Mouse (Mus musculus): ENCODE results near the gene Rpl21. TPM values are rescaled to one million over a fixed set of nuclear protein-coding genes. Genes with fewer than 3 reads are reported as not detected.
A peak's percentile ranks its signal among the peaks of the same experiment; 100 is the strongest.

Gene Rpl21
- polyA plus RNA-seq, 1 experiment from 2014 or later: 348 TPM

DNA sequence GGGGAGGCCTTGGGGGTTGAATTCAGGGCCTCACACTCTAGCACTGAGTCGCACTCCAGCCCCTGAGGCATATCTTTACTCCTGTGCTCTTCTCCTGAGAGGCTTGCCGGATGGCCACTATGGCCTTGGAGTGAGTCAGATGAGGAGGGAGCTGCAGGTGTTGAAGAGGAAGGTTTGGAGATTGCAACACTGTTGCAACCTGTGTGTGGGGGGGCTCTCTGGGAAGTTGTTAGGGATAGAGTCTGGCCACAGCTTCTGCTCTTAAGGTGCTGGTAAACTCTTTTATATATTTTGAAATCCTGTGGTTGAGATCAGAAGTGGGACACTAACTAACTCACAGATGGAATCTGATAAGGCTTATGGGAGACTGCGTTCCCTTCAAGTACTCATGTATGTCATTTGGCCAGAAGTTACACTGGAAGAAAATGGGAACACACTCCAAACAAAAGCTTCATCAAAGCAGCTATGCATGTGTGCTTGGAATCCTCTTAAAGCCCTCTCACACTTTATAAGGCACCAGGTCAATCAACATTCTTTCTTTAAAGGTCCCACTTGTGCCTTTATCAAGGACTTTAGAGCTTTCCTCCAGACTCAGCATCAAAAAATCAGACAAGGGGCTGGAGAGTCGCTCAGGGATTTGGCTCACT lies 16.4 kb downstream of the Rpl21 start:
- Histone ChIP-seq H3K27me3 (replicated peaks) (peaks cover 7% of the 10 kb centered on the region; the same call in 1 of the 2 replicates), H3K4me3 (no peak overlapping the region), H3K27ac (replicated peaks) (no peak overlapping the region), H3K9ac (no peak overlapping the region), H3K36me3 (no peaks in the 10 kb centered on the region), H3K4me2 (no peak overlapping the region), H3K9me3 (no peaks in the 10 kb centered on the region), H3K4me1 (peaks cover 18% of the 10 kb centered on the region; the same call in 1 of the 2 replicates)
- WGBS: 83% methylated on average over 4 of the region's 4 CpGs
- no peak for ATAC-seq (ENCODE audit: extremely low read depth, insufficient number of reproducible peaks, low FRiP score, low TSS enrichment)

DNA sequence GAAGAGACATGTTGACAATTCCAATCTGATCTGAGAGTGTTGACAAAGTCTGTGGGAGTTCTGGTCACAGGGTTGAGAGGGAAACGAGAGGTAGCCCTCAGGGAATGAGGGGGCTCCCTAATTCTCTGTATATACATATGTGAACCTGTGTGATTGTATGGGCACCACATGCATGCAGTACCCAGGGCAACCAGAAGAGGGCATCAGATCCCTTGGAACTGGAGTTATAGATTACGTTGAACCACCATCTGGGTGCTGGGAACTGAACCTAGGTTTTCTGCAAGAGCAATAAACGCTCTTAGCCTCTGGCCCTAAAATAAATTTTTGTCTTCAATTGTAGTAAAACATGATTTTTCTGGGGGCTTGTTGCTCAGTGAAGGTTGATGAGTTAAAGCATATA lies 23.4 kb downstream of the Rpl21 start:
- H3K27me3 ChIP-seq (replicated peaks): no peaks in the 10 kb centered on the region
- H3K4me2 ChIP-seq: no peak overlapping the region
- H3K36me3 ChIP-seq: no peaks in the 10 kb centered on the region
- H3K27ac ChIP-seq (replicated peaks): no peak overlapping the region
- ATAC-seq (ENCODE audit: extremely low read depth, insufficient number of reproducible peaks, low FRiP score, low TSS enrichment): no peak
- 85% methylated on average over 3 of the region's 3 CpGs for WGBS
- H3K9me3 ChIP-seq: no peaks in the 10 kb centered on the region
- no peak overlapping the region for H3K9ac ChIP-seq
- H3K4me1 ChIP-seq: peaks cover 3% of the 10 kb centered on the region; the same call in 1 of the 2 replicates
- H3K4me3 ChIP-seq: no peak overlapping the region

DNA sequence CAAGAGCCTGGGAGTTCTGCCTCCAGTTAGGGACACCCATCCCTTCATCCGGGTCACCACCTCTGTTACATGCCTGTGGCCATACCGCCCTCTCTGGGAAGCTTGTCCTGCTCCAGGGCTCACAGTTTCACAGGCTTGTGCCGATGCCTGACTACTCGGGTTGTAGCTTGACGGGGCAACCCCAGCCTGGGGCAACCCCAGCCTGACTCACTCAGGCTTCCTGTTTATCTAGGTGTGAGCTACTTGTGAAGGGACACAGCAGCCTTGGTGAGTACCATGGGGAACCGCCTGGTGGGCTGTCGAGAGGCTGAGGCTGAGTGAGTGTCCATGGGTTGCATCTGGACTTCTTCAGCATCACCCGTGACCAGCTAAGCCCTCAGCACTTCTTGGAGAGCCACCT lies 24.9 kb downstream of the Rpl21 start:
- no peak overlapping the region for H3K9ac ChIP-seq
- WGBS: 56% methylated on average over 8 of the region's 8 CpGs
- no peak overlapping the region for H3K27ac ChIP-seq (replicated peaks)
- H3K4me3 ChIP-seq: no peak overlapping the region
- no peaks in the 10 kb centered on the region for H3K9me3 ChIP-seq
- ATAC-seq (ENCODE audit: extremely low read depth, insufficient number of reproducible peaks, low FRiP score, low TSS enrichment): no peak
- peaks cover 3% of the 10 kb centered on the region; the same call in 1 of the 2 replicates for H3K4me1 ChIP-seq
- no peak overlapping the region for H3K4me2 ChIP-seq
- H3K36me3 ChIP-seq: no peaks in the 10 kb centered on the region
- no peaks in the 10 kb centered on the region for H3K27me3 ChIP-seq (replicated peaks)

DNA sequence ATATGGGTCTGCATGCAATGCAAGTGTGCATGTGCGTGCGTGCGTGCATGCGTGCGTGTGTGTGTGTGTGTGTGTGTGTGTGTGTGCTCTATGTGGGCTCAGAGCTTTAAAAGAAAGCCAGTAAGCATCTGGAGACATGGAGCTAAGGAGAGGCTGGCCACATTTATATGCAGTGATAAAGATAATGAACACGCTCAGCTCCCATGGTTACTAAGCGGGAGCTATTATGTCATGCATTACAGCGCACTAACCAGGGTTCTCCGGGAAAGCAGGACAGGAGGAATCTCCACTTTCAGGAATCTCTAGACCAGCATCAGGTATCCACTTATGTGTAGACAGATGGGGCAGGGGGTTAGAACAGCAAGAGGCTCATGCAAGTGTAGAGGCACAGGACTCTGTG lies 26.1 kb downstream of the Rpl21 start:
- Histone ChIP-seq H3K27ac (replicated peaks) (no peak overlapping the region), H3K4me1 (peaks cover 3% of the 10 kb centered on the region; the same call in 1 of the 2 replicates), H3K9me3 (no peaks in the 10 kb centered on the region), H3K4me2 (no peak overlapping the region), H3K9ac (no peak overlapping the region), H3K27me3 (replicated peaks) (no peaks in the 10 kb centered on the region), H3K36me3 (no peaks in the 10 kb centered on the region), H3K4me3 (no peak overlapping the region)
- no peak for ATAC-seq (ENCODE audit: extremely low read depth, insufficient number of reproducible peaks, low FRiP score, low TSS enrichment)
- 87% methylated on average over 9 of the region's 9 CpGs for WGBS

DNA sequence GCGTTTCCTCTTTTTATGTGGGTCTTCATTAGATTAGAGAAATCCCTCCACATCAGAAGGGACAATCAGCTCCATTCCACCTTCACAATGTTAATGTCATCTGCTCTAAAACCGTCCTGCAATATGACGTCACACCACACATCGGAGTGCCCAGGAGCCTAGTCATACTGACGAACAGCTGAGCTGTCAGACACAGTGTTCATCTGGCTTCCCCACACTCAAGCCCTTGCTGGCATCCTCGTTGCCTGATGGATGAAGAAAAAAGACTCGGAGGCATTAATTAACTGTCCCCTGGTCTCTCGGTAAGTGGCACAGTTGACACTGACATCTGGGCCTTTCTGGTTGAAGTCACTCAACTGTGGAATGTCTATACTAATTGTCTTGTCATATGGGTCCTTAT lies 26.6 kb downstream of the Rpl21 start:
- ATAC-seq (ENCODE audit: extremely low read depth, insufficient number of reproducible peaks, low FRiP score, low TSS enrichment): no peak
- peaks cover 3% of the 10 kb centered on the region; the same call in 1 of the 2 replicates for H3K4me1 ChIP-seq
- WGBS: 76% methylated on average over 8 of the region's 8 CpGs
- no peaks in the 10 kb centered on the region for H3K36me3 ChIP-seq
- H3K4me3 ChIP-seq: no peak overlapping the region
- no peaks in the 10 kb centered on the region for H3K27me3 ChIP-seq (replicated peaks)
- no peak overlapping the region for H3K4me2 ChIP-seq
- no peaks in the 10 kb centered on the region for H3K9me3 ChIP-seq
- no peak overlapping the region for H3K27ac ChIP-seq (replicated peaks)
- no peak overlapping the region for H3K9ac ChIP-seq

DNA sequence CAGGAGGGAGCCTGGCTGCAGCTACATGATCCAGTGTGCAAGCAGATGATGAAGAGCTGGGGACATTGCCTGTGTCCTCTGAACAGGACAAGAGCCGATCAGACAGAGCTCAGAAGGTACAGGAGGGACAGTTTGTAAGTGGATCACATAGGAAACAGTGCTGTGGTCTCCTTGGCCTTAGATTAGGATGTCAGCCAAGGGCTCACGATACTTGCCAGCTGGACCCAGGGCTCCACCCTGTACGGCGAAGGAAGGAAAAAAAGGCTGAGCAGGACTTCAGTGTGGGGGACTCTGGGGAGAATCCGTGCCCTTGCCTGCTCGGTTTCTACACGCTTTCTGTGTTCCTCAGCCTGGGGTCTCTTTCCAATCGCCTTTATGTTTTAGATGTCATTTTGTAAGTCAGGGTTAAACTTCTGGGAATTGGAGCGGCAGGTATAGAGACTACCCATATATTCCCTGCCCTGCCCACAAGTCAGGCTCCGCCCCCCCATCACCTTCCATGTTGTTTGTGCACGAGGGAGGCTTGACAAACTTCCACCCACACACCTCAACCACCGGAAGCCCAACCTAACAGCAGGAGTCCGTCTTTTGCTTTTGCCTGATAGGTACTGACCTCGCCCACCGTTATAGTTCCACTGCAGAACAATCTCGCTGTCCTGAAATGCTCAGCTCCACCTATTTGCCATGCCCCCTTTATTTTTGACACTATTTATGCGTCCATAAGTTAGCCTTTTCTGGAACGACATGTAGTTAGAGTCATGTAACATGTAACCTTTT lies 27.7 kb downstream of the Rpl21 start:
- Histone ChIP-seq H3K27me3 (replicated peaks) (no peaks in the 10 kb centered on the region), H3K9me3 (no peaks in the 10 kb centered on the region), H3K9ac (no peak overlapping the region), H3K4me1 (peaks cover 3% of the 10 kb centered on the region; the same call in 1 of the 2 replicates), H3K27ac (replicated peaks) (no peak overlapping the region), H3K36me3 (no peaks in the 10 kb centered on the region), H3K4me3 (no peak overlapping the region), H3K4me2 (no peak overlapping the region)
- ATAC-seq (ENCODE audit: extremely low read depth, insufficient number of reproducible peaks, low FRiP score, low TSS enrichment): no peak
- 68% methylated on average over 18 of the region's 18 CpGs for WGBS

DNA sequence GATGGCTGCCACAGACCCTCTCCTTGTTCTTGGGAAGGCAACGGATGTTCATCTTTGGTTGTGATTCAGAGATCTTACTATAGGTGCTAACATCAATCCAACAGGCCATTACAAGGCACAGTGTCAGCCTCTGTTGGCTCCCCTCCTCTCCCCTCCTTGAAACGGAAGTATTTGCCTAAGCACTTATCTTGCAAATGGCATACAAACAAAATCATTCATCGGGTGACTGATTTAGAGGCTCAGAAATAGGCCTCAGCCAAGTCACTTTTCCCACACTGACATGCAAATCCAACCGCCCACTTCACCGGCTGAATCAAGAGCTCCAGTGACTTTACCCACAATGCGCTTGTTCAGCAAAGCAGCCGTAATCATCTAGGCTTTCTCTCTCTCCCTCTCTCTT lies 28.9 kb downstream of the Rpl21 start:
- H3K4me3 ChIP-seq: no peak overlapping the region
- H3K27me3 ChIP-seq (replicated peaks): no peaks in the 10 kb centered on the region
- peaks cover 6% of the 10 kb centered on the region; the same call in 1 of the 2 replicates for H3K4me1 ChIP-seq
- peak overlapping the region; percentile 30 for H3K27ac ChIP-seq (replicated peaks)
- no peak overlapping the region for H3K9ac ChIP-seq
- H3K4me2 ChIP-seq: no peak overlapping the region
- 46% methylated on average over 7 of the region's 7 CpGs for WGBS
- no peaks in the 10 kb centered on the region for H3K9me3 ChIP-seq
- no peaks in the 10 kb centered on the region for H3K36me3 ChIP-seq
- ATAC-seq (ENCODE audit: extremely low read depth, insufficient number of reproducible peaks, low FRiP score, low TSS enrichment): no peak

DNA sequence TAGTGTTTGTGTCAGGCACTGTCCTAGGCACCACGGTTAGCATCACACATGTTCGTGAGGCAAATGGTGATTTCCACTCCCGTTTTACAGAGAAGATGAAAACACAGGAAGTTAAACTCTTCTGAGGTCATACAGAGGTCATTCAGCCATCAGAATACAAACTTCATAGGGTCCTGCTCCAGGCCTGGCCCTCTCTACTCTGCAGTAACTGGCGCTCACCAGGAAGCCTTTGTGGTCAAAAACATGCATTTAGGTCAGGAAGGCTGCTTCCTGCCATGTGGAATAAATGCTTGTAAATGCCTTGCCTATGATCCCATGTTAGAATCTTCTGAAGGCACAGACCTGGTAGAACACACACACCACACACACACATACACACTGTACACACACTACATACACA lies 32.8 kb downstream of the Rpl21 start:
- H3K27me3 ChIP-seq (replicated peaks): no peaks in the 10 kb centered on the region
- no peaks in the 10 kb centered on the region for H3K36me3 ChIP-seq
- H3K27ac ChIP-seq (replicated peaks): no peak overlapping the region
- no peak for ATAC-seq (ENCODE audit: extremely low read depth, insufficient number of reproducible peaks, low FRiP score, low TSS enrichment)
- H3K9me3 ChIP-seq: peaks cover 3% of the 10 kb centered on the region; the same call in 1 of the 2 replicates
- H3K4me3 ChIP-seq: no peak overlapping the region
- H3K4me2 ChIP-seq: no peak overlapping the region
- no peak overlapping the region for H3K9ac ChIP-seq
- 55% methylated on average over 4 of the region's 4 CpGs for WGBS
- peaks cover 23% of the 10 kb centered on the region for H3K4me1 ChIP-seq

DNA sequence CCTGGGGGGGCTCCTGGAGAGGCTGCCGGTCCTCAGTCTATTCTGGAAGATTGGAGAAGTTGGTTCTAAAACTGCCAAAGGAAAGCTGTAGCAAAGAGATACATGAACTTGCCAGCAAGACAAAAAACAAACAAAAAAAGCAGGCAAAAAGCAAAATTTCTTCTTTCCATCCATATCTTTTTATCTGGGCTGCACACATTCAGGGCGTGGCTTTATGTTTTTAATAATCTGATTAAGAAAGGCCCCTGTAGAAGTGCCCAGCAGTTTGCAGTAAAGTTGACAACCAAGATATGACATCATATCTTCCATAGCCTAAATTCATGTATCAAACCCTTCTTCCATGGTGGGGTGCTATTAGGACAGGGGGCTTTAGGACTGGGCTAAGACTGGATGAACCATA lies 33.6 kb downstream of the Rpl21 start:
- H3K4me1 ChIP-seq: peaks cover 23% of the 10 kb centered on the region
- H3K27me3 ChIP-seq (replicated peaks): no peaks in the 10 kb centered on the region
- no peak overlapping the region for H3K27ac ChIP-seq (replicated peaks)
- no peaks in the 10 kb centered on the region for H3K36me3 ChIP-seq
- H3K4me3 ChIP-seq: no peak overlapping the region
- no peak overlapping the region for H3K4me2 ChIP-seq
- 84% methylated on average over 2 of the region's 2 CpGs for WGBS
- no peak overlapping the region for H3K9ac ChIP-seq
- H3K9me3 ChIP-seq: peaks cover 3% of the 10 kb centered on the region; the same call in 1 of the 2 replicates
- no peak for ATAC-seq (ENCODE audit: extremely low read depth, insufficient number of reproducible peaks, low FRiP score, low TSS enrichment)

DNA sequence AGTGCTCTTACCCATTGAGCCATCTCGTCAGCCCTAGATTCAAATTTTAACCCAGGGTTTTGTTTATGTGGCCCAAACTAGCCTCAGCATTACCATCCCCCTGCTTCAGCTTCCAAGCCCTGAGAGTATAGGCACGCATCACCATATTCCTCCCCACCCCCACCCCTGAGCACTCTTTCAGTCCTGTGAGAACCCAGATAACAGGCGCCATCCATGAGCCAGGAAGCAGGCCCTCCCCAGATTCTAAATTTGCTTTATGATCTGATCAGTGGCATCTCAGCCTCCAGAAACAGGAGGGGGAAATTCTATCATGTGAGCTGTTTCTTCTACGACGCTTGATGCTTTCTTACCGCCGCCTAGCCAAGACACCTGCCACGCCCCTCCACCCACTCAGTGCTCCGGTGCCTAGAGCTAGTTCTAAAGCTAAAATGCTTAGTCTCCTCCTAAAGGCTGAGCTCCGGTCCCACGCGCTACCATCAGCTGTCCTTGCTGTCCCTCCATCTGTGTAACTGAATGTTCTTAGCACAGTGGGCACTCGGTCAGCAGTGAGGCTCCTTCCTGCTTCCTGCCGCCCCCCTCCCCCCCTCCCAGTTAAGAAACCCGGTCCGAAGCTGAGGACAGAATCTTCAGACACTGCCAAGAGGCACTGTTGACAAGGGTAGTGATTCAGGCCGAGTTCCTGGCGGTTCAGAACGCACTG lies 34.7 kb downstream of the Rpl21 start:
- peak; percentile 47; the same call in 1 of the 2 replicates for ATAC-seq (ENCODE audit: extremely low read depth, insufficient number of reproducible peaks, low FRiP score, low TSS enrichment)
- Histone ChIP-seq H3K4me1 (peaks cover 23% of the 10 kb centered on the region), H3K9ac (peak overlapping the region; percentile 68), H3K36me3 (no peaks in the 10 kb centered on the region), H3K27ac (replicated peaks) (peak overlapping the region; percentile 82), H3K9me3 (peaks cover 3% of the 10 kb centered on the region; the same call in 1 of the 2 replicates), H3K4me2 (peak overlapping the region; percentile 74), H3K4me3 (peak overlapping the region; percentile 47), H3K27me3 (replicated peaks) (no peaks in the 10 kb centered on the region)
- WGBS: 3% methylated on average over 19 of the region's 19 CpGs

DNA sequence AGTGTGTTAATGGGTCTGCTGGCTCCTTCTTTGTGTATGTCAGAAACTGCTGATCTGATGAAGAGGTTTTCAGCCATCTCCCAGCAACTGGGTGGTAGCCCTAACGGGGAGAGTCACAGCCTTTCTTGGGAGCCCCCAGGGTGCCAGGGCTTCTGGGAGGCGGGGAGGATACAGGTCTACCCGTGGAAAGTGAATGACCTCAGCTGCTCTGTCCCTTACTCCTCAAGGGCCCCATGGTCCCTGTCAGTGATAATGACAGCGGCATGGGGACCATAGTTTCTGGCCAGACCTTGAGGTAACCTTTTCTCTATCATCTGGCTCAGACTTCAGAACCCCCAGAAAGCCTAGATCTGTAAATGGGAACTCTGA lies 35.2 kb downstream of the Rpl21 start:
- 4% methylated on average over 4 of the region's 4 CpGs for WGBS
- peak overlapping the region; percentile 68 for H3K9ac ChIP-seq
- H3K4me3 ChIP-seq: peak overlapping the region; percentile 47
- no peaks in the 10 kb centered on the region for H3K36me3 ChIP-seq
- no peak for ATAC-seq (ENCODE audit: extremely low read depth, insufficient number of reproducible peaks, low FRiP score, low TSS enrichment)
- peak overlapping the region; percentile 82 for H3K27ac ChIP-seq (replicated peaks)
- H3K4me1 ChIP-seq: peaks cover 23% of the 10 kb centered on the region
- H3K9me3 ChIP-seq: peaks cover 3% of the 10 kb centered on the region; the same call in 1 of the 2 replicates
- H3K4me2 ChIP-seq: peak overlapping the region; percentile 74
- H3K27me3 ChIP-seq (replicated peaks): no peaks in the 10 kb centered on the region

Data from heart, embryonic 13.5 days (tissue).